Mouse (Mus musculus) CH12.LX (cell line): ENCODE data around the gene Zmynd15. TPM values are rescaled to one million over a fixed set of nuclear protein-coding genes. Genes with fewer than 3 reads are reported as not detected.

ENCODE experiments used
- DNase-seq: peaks from one replicate; pipeline ENCODE4 v3.0.0-alpha.2; 2013; ENCODE audit errors: extremely low read depth
- H3K27ac ChIP-seq: 2 replicates; pipeline ENCODE4 v1.5.1; 2012; ENCODE audit warnings: low read depth, mild to moderate bottlenecking, control low read depth, moderate library complexity; ENCODE audit not compliant: insufficient read depth
- H3K27me3 ChIP-seq: replicated peaks from 2 replicates; pipeline ENCODE3; 2012; ENCODE audit warnings: inconsistent platforms
- H3K36me3 ChIP-seq, 2 experiments: replicated peaks in 1 of 2; 2 replicates each; pipeline versions ENCODE3 to v1.6.1; 2012; ENCODE audit warnings: inconsistent platforms in 1 of 2, low read length in 1 of 2, mild to moderate bottlenecking in 1 of 2, mixed read lengths in 1 of 2, moderate library complexity in 1 of 2; ENCODE audit not compliant: control insufficient read depth in 1 of 2, insufficient read depth in 1 of 2
- H3K4me1 ChIP-seq, 2 experiments: 2 replicates each; pipeline ENCODE4 v1.6.1; 2012; ENCODE audit warnings: inconsistent platforms in 1 of 2, moderate library complexity in 1 of 2; ENCODE audit not compliant: insufficient read depth in 2 of 2, control insufficient read depth in 1 of 2
- H3K4me2 ChIP-seq: 2 replicates; pipeline ENCODE4 v1.6.1; 2012; ENCODE audit warnings: low read depth, mild to moderate bottlenecking, control low read depth; ENCODE audit not compliant: poor library complexity, insufficient read depth, severe bottlenecking
- H3K4me3 ChIP-seq, 3 experiments: fragments of 150-350 bp in 1 of 3; sonication (generic) in 1 of 3; replicated peaks in 1 of 3; 2 replicates each; pipeline versions ENCODE3 to v1.5.1; 2011 to 2012; ENCODE audit warnings: low read depth in 2 of 3, low read length in 2 of 3, mild to moderate bottlenecking in 2 of 3, moderate library complexity in 2 of 3, control low read depth in 1 of 3, improper control_type of control experiment in 1 of 3, inconsistent platforms in 1 of 3, mixed read lengths in 1 of 3; ENCODE audit not compliant: poor library complexity in 1 of 3
- H3K79me2 ChIP-seq: replicated peaks from 2 replicates; pipeline ENCODE4 v1.6.1; 2012; ENCODE audit warnings: mild to moderate bottlenecking, moderate library complexity; ENCODE audit not compliant: control insufficient read depth, poor library complexity, insufficient read depth, severe bottlenecking; ENCODE audit errors: extremely low read depth
- H3K9ac ChIP-seq: 2 replicates; pipeline ENCODE4 v1.6.1; 2012; ENCODE audit warnings: low read depth, mild to moderate bottlenecking, control low read depth, moderate library complexity; ENCODE audit not compliant: insufficient read depth
- H3K9me3 ChIP-seq: replicated peaks from 2 replicates; pipeline ENCODE3; 2012; ENCODE audit warnings: low read length, inconsistent platforms, mixed read lengths
- CTCF ChIP-seq, 2 experiments: IDR thresholded peaks in 1 of 2; conservative IDR thresholded peaks in 1 of 2; 2 replicates each; pipeline ENCODE4 v1.5.1; 2011 to 2012; ENCODE audit warnings: low read depth in 2 of 2, low read length in 2 of 2, improper control_type of control experiment in 1 of 2, inconsistent platforms in 1 of 2, mild to moderate bottlenecking in 1 of 2, moderate library complexity in 1 of 2
- PAX5 ChIP-seq: IDR thresholded peaks from 2 replicates; pipeline ENCODE4 v1.6.1; 2012; ENCODE audit warnings: low read length, inconsistent platforms, mixed read lengths
- dilution Hi-C: fragments of 300-500 bp; cut with MboI; formaldehyde crosslinking; loops from 2 replicates; pipeline ENCODE4 v1.14.3; 2020; ENCODE audit warnings: low sequenced_read_pairs; ENCODE audit not compliant: extremely low pct_unique_long_range_greater_than_20kb, extremely low pct_ligation_motif_present
- in situ Hi-C: fragments of 300-500 bp; cut with MboI; formaldehyde crosslinking; loops from 3 replicates; pipeline ENCODE4 v1.14.3; 2019; ENCODE audit warnings: low sequenced_read_pairs, low pct_ligation_motif_present, low pct_unique_long_range_greater_than_20kb, mixed read lengths
- polyA plus RNA-seq: library from polyadenylated mRNA; unstranded; fragments of >175 nt; gene quantifications from 2 replicates; pipeline ENCODE4 v1.2.1, GENCODE M21; 2012; ENCODE audit warnings: low read depth; ENCODE audit not compliant: insufficient read length
- total RNA-seq, 2 experiments: library from RNA; depleted of rRNA; stranded (reverse); fragments of 300-350 nt in 1 of 2; fragments of >200 nt in 1 of 2; gene quantifications; 2 replicates each; pipeline ENCODE4 v1.2.3; 2012 to 2014

The Zmynd15 gene
- total and polyA plus RNA-seq, 3 experiments: 0.05 to 0.20 (median 0.08) TPM

DNA sequence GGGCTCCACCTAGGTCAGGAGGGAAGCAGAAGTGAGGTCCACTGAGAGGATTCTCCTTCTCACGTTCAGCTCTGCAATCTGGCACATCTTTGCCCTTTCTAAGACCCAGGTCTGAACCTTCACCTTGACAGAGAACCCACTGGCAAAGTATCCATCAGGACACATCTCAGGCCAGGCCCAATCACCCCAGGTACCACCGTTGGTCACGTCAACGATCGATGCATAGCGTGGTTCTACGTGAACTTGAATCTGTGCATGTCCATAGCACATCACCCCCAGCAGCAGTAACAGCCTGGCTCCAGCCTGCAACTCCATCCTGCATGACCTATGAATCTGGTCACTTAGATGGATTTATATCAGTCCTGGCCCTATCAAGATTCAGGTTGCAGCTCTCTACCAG lies 55.1 kb downstream of the Zmynd15 start, which contains the start of gene Vmo1:
TSS of gene Vmo1 (minus strand) at position 329 of the 400 bp plus-strand sequence.
- in situ Hi-C loops (no loop called here), dilution Hi-C loops (no loop called here)
- H3K79me2 ChIP-seq: no peaks in the 10 kb centered on the region
- peak within 1 kb of the TSS; percentile 70 for H3K4me2 ChIP-seq
- DNase-seq: no peak
- no peaks in the 10 kb centered on the region for H3K27me3 ChIP-seq
- no peaks in the 10 kb centered on the region for H3K36me3 ChIP-seq
- no peaks in the 10 kb centered on the region for H3K9me3 ChIP-seq
- H3K4me1 ChIP-seq: peaks cover 20 to 57% of the 10 kb centered on the region in 2 experiments
- H3K27ac ChIP-seq: peak within 1 kb of the TSS; percentile 79
- peak within 1 kb of the TSS; percentile 56 for H3K9ac ChIP-seq
- TF ChIP-seq CTCF (conservative IDR thresholded peaks at IDR 0.05 in 1 of 2, IDR thresholded peaks at IDR 0.05 in 1 of 2; ENCODE audit: low read depth in 2 of 2, low read length in 2 of 2) (0 out of 4 replicates have a peak, but pooled peaks of 1 of the 2 experiments have one; percentile 19), PAX5 (no peak)
- H3K4me3 ChIP-seq: peak within 1 kb of the TSS in 2 of 3 experiments; percentile 4 to 22

Other genes starting within 250 kb of the Zmynd15 start
Only the 20 nearest of the 31 such genes appear.
- 0.21 TPM in 1 of 2 replicates, not detected in the other for gene Alox12e, start 136.8 kb upstream of the Zmynd15 start, total RNA-seq (2012; rRNA removed)
- gene Alox12e, start 136.8 kb upstream of the Zmynd15 start, total RNA-seq (2014; rRNA removed): not detected in 2 replicates
- not detected in 2 replicates for gene Alox12e, start 136.8 kb upstream of the Zmynd15 start, polyA plus RNA-seq
- gene Alox15, start 107.4 kb upstream of the Zmynd15 start, total RNA-seq (2012; rRNA removed): 0.04 TPM in 1 of 2 replicates, not detected in the other
- not detected in 2 replicates for gene Alox15, start 107.4 kb upstream of the Zmynd15 start, total RNA-seq (2014; rRNA removed)
- not detected in 2 replicates for gene Alox15, start 107.4 kb upstream of the Zmynd15 start, polyA plus RNA-seq
- 33.0 and 37.5 TPM in 2 replicates for gene Pelp1, start 49.4 kb upstream of the Zmynd15 start, total RNA-seq (2012; rRNA removed)
- gene Pelp1, start 49.4 kb upstream of the Zmynd15 start, total RNA-seq (2014; rRNA removed): 12.9 and 13.2 TPM in 2 replicates
- 101 and 113 TPM in 2 replicates for gene Pelp1, start 49.4 kb upstream of the Zmynd15 start, polyA plus RNA-seq
- 45.9 and 60.2 TPM in 2 replicates for gene Arrb2, start 26.8 kb upstream of the Zmynd15 start, total RNA-seq (2012; rRNA removed)
- gene Arrb2, start 26.8 kb upstream of the Zmynd15 start, total RNA-seq (2014; rRNA removed): 42.1 and 46.0 TPM in 2 replicates
- gene Arrb2, start 26.8 kb upstream of the Zmynd15 start, polyA plus RNA-seq: 89.7 and 101 TPM in 2 replicates
- 52.2 and 59.7 TPM in 2 replicates for gene Med11, start 7.5 kb upstream of the Zmynd15 start, total RNA-seq (2012; rRNA removed)
- 70.3 and 79.9 TPM in 2 replicates for gene Med11, start 7.5 kb upstream of the Zmynd15 start, total RNA-seq (2014; rRNA removed)
- gene Med11, start 7.5 kb upstream of the Zmynd15 start, polyA plus RNA-seq: 74.3 and 91.6 TPM in 2 replicates
- 0.04 and 0.08 TPM in 2 replicates for gene Cxcl16, start 551 bp downstream of the Zmynd15 start, total RNA-seq (2012; rRNA removed)
- not detected in 2 replicates for gene Cxcl16, start 551 bp downstream of the Zmynd15 start, total RNA-seq (2014; rRNA removed)
- 0.56 and 0.59 TPM in 2 replicates for gene Cxcl16, start 551 bp downstream of the Zmynd15 start, polyA plus RNA-seq
- gene Tm4sf5, start 45.8 kb downstream of the Zmynd15 start, total RNA-seq (2012; rRNA removed): 3.6 and 5.5 TPM in 2 replicates
- 8.8 and 11.7 TPM in 2 replicates for gene Tm4sf5, start 45.8 kb downstream of the Zmynd15 start, total RNA-seq (2014; rRNA removed)
- gene Tm4sf5, start 45.8 kb downstream of the Zmynd15 start, polyA plus RNA-seq: 24.5 and 32.5 TPM in 2 replicates
- 0.21 TPM in 1 of 2 replicates, not detected in the other for gene Vmo1, start 55.2 kb downstream of the Zmynd15 start, total RNA-seq (2012; rRNA removed)
- 0.70 TPM in 1 of 2 replicates, not detected in the other for gene Vmo1, start 55.2 kb downstream of the Zmynd15 start, total RNA-seq (2014; rRNA removed)
- gene Vmo1, start 55.2 kb downstream of the Zmynd15 start, polyA plus RNA-seq: 0.36 and 0.63 TPM in 2 replicates
- gene Gltpd2, start 59.8 kb downstream of the Zmynd15 start, total RNA-seq (2012; rRNA removed): not detected in 2 replicates
- not detected in 2 replicates for gene Gltpd2, start 59.8 kb downstream of the Zmynd15 start, total RNA-seq (2014; rRNA removed)
- 0.19 TPM in 1 of 2 replicates, not detected in the other for gene Gltpd2, start 59.8 kb downstream of the Zmynd15 start, polyA plus RNA-seq
- 921 and 922 TPM in 2 replicates for gene Psmb6, start 65.9 kb downstream of the Zmynd15 start, total RNA-seq (2012; rRNA removed)
- 749 and 831 TPM in 2 replicates for gene Psmb6, start 65.9 kb downstream of the Zmynd15 start, total RNA-seq (2014; rRNA removed)
- gene Psmb6, start 65.9 kb downstream of the Zmynd15 start, polyA plus RNA-seq: 779 and 831 TPM in 2 replicates
- gene Gm40193, start 73.5 kb downstream of the Zmynd15 start, total RNA-seq (2012; rRNA removed): not detected in 2 replicates
- not detected in 2 replicates for gene Gm40193, start 73.5 kb downstream of the Zmynd15 start, total RNA-seq (2014; rRNA removed)
- not detected in 2 replicates for gene Gm40193, start 73.5 kb downstream of the Zmynd15 start, polyA plus RNA-seq
- 4.0 and 4.8 TPM in 2 replicates for gene Pld2, start 80.6 kb downstream of the Zmynd15 start, total RNA-seq (2012; rRNA removed)
- 3.1 and 3.4 TPM in 2 replicates for gene Pld2, start 80.6 kb downstream of the Zmynd15 start, total RNA-seq (2014; rRNA removed)
- gene Pld2, start 80.6 kb downstream of the Zmynd15 start, polyA plus RNA-seq: 6.6 and 6.7 TPM in 2 replicates
- 24.3 and 31.2 TPM in 2 replicates for gene Mink1, start 103.4 kb downstream of the Zmynd15 start, total RNA-seq (2012; rRNA removed)
- 11.6 and 15.0 TPM in 2 replicates for gene Mink1, start 103.4 kb downstream of the Zmynd15 start, total RNA-seq (2014; rRNA removed)
- gene Mink1, start 103.4 kb downstream of the Zmynd15 start, polyA plus RNA-seq: 79.8 and 82.8 TPM in 2 replicates
- 0.17 TPM in 1 of 2 replicates, not detected in the other for gene 4930544D05Rik, start 156.4 kb downstream of the Zmynd15 start, total RNA-seq (2012; rRNA removed)
- gene 4930544D05Rik, start 156.4 kb downstream of the Zmynd15 start, total RNA-seq (2014; rRNA removed): not detected in 2 replicates
- gene 4930544D05Rik, start 156.4 kb downstream of the Zmynd15 start, polyA plus RNA-seq: not detected in 2 replicates
- not detected in 2 replicates for gene Chrne, start 159.8 kb downstream of the Zmynd15 start, total RNA-seq (2012; rRNA removed)
- not detected in 2 replicates for gene Chrne, start 159.8 kb downstream of the Zmynd15 start, total RNA-seq (2014; rRNA removed)
- gene Chrne, start 159.8 kb downstream of the Zmynd15 start, polyA plus RNA-seq: not detected in 2 replicates
- gene Gp1ba, start 179.7 kb downstream of the Zmynd15 start, total RNA-seq (2012; rRNA removed): 0.25 TPM in 2 replicates
- gene Gp1ba, start 179.7 kb downstream of the Zmynd15 start, total RNA-seq (2014; rRNA removed): not detected in 2 replicates
- gene Gp1ba, start 179.7 kb downstream of the Zmynd15 start, polyA plus RNA-seq: 0.84 and 1.1 TPM in 2 replicates
- gene Rnf167, start 187.8 kb downstream of the Zmynd15 start, total RNA-seq (2012; rRNA removed): 23.5 and 24.0 TPM in 2 replicates
- 24.1 and 25.5 TPM in 2 replicates for gene Rnf167, start 187.8 kb downstream of the Zmynd15 start, total RNA-seq (2014; rRNA removed)
- 28.0 and 31.7 TPM in 2 replicates for gene Rnf167, start 187.8 kb downstream of the Zmynd15 start, polyA plus RNA-seq
- 96.9 and 99.0 TPM in 2 replicates for gene Slc25a11, start 188.0 kb downstream of the Zmynd15 start, total RNA-seq (2012; rRNA removed)
- 121 and 135 TPM in 2 replicates for gene Slc25a11, start 188.0 kb downstream of the Zmynd15 start, total RNA-seq (2014; rRNA removed)
- 127 and 132 TPM in 2 replicates for gene Slc25a11, start 188.0 kb downstream of the Zmynd15 start, polyA plus RNA-seq
- 1,045 and 1,143 TPM in 2 replicates for gene Pfn1, start 195.2 kb downstream of the Zmynd15 start, total RNA-seq (2012; rRNA removed)
- gene Pfn1, start 195.2 kb downstream of the Zmynd15 start, total RNA-seq (2014; rRNA removed): 799 and 844 TPM in 2 replicates
- 2,575 and 2,624 TPM in 2 replicates for gene Pfn1, start 195.2 kb downstream of the Zmynd15 start, polyA plus RNA-seq
- 11.0 and 11.2 TPM in 2 replicates for gene Eno3, start 197.8 kb downstream of the Zmynd15 start, total RNA-seq (2012; rRNA removed)
- gene Eno3, start 197.8 kb downstream of the Zmynd15 start, total RNA-seq (2014; rRNA removed): 22.9 and 23.0 TPM in 2 replicates
- 26.4 and 27.5 TPM in 2 replicates for gene Eno3, start 197.8 kb downstream of the Zmynd15 start, polyA plus RNA-seq